Mouse (Mus musculus) activated CD4-positive, CD25-positive, alpha-beta regulatory T cell, adult 4 months (primary cell): ENCODE results near the gene Mapk13. TPM values are rescaled to one million over a fixed set of nuclear protein-coding genes. Genes with fewer than 3 reads are reported as not detected.

Experiments used
- ATAC-seq: one replicate; pipeline ENCODE4 v1.8.0; 2017
- polyA plus RNA-seq, 2 experiments: library from polyadenylated mRNA; unstranded; fragments of 100-300 nt; shearing (Covaris generic); gene quantifications; one replicate each; pipeline ENCODE4 v1.2.1; 2017

Gene Mapk13
- polyA plus RNA-seq, 2 experiments from 2014 or later = not detected

DNA sequence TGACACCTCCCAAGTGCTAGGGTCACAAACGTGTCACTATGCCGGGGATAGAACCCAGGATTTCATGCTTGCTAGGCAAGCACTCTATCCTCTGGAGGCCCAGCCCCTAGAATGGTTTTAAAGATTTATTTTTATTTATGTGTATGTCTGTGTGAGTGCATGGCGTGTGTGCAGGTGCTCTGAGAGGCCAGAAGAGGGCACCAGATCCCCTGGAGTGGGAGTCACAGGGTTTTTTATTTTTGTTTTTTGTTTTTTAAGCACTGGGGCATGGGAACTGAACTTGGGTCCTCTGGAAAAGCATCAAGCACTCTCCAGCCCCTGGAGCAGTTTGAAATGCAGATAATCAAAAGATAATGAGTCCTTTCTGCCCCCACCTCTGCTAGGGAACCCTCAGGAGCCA lies 7.7 kb downstream of the Mapk13 start:
- no peak for ATAC-seq

DNA sequence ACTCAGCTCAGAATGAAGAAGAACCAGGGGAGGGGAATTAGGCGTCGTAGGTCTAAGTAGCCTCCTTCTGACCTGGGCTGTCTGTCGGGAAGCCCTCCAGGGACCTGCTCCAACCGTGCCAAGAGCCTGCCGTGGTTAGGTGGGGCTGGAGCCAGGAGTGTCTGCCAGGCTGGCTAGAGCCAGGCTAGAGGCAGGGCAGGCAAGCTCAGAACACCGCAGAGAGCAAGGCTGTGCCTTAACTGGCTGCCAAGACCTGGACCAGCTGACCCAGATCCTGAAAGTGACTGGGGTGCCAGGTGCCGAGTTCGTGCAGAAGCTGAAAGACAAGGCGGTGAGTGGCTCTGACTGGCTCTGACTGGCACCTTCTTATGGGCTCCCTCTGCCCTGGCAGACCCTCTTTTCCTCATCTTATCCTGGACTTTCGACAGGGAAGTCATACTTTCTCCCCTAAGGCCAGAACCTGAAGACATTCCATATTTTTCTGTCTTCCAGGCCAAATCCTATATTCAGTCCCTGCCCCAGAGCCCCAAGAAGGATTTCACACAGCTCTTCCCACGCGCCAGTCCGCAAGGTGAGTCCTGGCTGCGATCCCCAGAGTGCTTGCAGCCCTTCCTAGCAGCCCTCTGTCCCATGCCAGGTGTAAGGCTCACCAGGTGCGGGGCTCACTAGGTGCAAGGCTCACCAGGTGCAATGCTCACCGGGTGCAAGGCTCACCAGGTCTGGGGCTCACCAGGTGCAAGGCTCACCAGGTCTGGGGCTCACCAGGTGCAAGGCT lies 8.3 kb downstream of the Mapk13 start:
- no peak for ATAC-seq

DNA sequence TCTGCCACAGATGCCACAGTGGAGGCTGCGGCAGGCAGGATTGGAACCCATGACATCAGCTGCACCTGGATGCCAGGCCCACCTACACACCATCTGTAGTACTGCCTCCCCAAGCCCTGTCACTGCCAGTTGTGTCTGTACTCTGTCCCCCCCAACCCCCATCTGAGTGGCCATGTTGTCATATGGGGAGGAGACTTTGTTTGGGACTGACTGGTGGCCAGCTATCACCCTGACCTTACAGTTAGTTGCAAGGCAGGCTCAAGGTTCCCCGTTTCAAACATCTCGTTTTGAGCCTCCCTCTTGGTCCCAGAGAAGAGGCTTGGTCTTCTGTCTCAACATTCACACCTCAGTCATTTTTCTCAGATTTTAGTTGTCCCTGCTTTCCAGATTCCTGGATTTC lies 10.6 kb downstream of the Mapk13 start:
- no peak for ATAC-seq

- peak; percentile 68 for ATAC-seq
These were observed 11.7 kb downstream of the Mapk13 start for GRCm38 (mm10) chr17:28780836-28781235.

DNA sequence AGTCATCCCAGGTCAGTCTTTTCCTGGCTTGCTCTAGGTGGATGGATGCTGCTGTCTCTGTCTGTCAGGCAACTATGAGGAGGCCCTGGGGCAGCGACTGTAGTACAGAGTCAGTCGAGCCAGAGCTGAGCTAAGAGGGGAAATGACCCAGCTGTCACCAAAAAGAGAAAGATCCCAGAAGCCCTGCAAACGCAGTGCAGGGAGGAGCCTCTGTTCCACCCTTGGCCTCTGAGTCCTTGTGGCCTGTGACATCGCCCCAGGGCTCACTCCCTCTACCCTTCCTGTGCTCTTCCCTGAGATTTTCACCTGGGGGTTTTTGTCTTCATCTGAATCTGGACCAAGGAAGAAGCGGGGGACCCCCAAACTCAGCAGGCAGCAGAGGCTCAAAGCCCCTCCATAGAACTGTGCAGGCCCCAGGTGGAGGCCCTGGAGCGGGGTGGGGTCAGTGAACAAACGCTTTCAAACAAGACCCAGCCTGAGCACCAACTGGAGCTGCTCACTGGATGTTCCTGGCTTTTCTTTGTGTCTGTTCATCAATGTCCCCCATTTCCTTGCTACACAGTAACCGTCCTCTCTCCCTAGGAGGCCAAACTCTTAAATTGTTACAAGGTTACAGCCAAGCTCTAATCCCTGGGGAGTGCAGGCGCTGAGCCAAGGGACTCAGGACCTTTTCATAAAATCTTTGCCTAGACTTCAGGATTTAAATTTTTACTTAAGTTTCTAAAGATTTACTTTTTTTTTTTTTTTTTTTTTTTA lies 12.4 kb downstream of the Mapk13 start:
- ATAC-seq = no peak

- no peak for ATAC-seq
These were observed 15.9 kb downstream of the Mapk13 start for GRCm38 (mm10) chr17:28785036-28785435.

GRCm38 (mm10) chr17:28787507-28787906 lies 18.4 kb downstream of the Mapk13 start:
- no peak for ATAC-seq

GRCm38 (mm10) chr17:28797031-28797430 lies 27.9 kb downstream of the Mapk13 start:
- ATAC-seq = no peak

GRCm38 (mm10) chr17:28799291-28800160 lies 30.4 kb downstream of the Mapk13 start:
- ATAC-seq = no peak

GRCm38 (mm10) chr17:28800281-28800670 lies 31.2 kb downstream of the Mapk13 start:
- ATAC-seq = no peak

DNA sequence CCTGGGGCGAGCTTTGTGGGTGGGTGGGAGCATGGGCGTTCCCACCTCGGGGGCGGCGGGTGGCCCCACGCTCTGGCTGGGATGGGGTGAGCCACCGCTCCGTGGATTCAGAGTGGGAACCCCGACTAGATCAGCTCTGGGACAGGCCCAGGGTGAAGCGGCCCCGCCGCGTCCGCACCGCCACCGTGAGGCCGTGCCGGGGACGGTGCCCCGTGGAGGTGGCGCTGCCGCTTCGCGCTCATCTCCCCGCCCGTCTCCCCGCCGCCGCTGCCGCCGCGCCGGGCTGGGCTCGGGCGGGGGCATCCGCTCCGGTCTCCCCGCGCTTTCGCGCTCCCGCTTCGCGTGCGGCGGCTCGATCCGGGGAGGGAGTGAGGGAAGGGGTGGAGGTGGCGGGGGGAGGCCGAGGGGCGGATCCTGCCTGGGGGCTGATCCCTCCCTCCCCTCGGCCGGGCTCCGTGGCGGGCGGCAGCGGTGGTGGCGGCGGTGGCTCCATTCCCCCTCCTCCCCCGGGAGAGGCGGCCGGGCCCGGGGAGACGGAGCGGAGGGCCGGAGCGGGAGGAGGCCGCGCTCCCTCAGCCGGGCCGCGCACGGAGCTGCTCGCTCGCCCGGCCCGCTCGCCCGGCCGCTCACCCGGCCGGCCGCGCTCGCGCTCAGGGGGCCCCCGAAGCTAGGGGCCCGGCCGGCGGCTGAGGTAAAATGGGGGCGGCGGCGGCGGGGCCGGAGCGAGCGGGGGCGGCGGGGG lies 31.7 kb downstream of the Mapk13 start, which contains the start of gene Brpf3:
Gene Brpf3, plus strand, starts transcription at position 420 of the 742 bp plus-strand sequence.
- peak; percentile 26 for ATAC-seq

DNA sequence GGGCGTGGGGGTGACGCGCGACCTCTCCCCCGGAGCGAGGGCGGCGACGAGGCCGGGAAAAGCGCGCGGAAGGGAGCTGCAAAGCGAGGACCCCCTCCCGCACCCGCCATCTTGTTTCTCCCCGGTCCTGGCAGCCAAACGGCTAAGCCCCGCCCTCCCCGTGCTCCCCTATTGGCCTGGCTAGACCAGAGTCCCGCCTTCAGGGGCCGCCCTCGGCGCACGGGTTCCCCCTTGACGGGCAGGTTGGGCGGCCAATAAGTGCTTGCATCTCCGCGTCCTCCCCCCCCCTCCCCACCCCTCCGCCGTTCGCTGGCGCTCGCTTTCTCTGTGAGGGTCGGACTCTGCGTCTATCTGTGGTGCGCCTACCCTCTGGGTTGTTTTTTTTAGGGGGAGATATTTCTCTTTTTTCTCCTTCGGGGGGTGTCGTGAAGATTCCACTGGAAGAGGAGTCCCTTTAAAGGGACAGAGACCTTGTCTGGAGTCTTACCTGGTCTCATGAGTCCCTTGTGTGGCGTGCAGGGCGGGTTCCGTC lies 32.4 kb downstream of the Mapk13 start:
- peak; percentile 97 for ATAC-seq

DNA sequence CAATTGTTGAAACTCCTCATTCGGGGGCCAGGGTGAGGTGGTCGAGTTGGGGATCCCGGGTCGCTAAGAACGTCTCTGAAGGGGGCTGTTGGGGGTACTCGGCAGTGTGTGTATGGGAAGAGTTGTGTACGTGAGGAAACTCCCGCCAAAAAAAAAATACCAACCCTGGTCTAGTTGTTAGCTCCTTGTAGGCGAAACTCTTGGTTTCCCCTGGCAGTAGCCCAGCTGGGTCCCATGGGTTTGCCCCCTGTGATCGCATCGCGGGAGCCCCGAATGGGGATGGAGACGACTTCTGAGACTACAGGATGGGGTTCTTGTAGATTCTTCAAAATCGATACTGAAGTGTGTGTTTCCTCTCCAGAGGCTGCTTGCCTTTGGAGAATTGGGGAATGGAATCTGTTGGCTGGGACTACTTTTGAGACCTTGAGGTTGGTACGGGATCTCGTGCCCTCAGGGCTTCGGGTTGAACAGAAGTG lies 32.9 kb downstream of the Mapk13 start:
- ATAC-seq = no peak

DNA sequence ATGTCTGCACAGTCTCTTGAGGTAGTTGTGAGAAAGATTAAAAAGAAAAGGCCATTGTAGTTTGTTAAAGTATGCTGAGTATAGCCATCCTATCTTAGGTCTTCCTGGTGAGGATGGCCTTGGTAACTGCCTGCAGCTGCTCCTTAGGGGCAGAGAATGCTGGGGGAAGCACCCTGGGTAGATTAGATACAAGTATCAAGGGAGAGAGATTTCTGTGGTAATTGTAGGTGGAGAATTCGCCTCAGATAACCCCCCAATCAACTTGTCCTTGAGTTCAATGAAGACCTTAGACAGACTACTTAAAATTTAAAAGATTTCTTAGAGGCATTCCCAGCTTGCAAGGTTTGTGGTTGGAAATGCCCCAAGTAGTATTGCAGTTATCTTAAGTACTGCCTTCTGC lies 34.2 kb downstream of the Mapk13 start:
- ATAC-seq = no peak

GRCm38 (mm10) chr17:28804973-28805372 lies 35.9 kb downstream of the Mapk13 start:
- ATAC-seq = no peak

DNA sequence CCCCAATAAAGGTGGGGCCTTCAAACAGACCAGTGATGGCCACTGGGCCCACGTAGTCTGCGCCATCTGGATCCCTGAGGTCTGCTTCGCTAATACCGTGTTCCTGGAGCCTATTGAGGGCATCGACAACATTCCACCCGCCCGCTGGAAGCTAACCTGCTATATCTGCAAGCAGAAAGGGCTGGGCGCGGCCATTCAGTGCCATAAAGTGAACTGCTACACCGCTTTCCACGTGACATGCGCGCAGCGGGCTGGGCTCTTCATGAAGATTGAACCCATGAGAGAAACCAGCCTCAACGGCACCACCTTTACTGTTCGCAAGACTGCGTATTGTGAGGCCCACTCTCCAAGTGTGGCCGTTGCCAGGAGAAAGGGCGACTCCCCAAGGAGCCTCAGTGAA lies 37.7 kb downstream of the Mapk13 start:
- no peak for ATAC-seq

GRCm38 (mm10) chr17:28808714-28809113 lies 39.6 kb downstream of the Mapk13 start:
- ATAC-seq = no peak

DNA sequence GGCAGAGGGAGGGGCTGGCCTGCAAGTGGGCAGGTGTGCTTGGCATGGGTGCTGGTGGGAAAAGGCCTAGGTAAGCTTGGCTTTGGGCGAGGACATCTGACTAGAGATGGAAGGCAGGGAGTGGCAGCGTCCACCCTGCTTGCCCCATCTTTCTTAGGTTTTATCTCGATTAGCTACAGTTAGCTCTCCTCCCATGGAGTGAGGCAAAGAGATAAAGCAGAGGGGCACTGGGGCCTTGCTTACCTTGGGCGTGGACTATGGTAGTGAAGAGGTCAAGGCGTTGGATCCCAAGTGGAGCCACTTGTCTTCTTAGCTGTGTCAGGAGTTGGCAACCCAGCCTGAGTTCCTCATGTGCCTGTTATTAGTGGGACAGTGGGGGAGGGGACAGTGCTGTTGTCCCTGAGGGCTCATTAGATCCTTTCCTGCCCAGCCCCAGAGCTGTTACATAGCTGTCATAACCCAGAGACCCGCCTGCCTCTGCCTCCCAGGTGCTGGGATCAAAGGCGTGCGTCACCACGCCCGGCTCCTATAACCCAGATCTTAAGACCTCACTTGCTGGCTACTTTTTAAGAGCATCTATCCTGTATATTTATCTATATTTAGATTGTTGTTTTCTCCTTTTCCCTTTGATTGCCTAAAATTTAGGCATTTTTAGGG lies 40.2 kb downstream of the Mapk13 start:
- no peak for ATAC-seq

DNA sequence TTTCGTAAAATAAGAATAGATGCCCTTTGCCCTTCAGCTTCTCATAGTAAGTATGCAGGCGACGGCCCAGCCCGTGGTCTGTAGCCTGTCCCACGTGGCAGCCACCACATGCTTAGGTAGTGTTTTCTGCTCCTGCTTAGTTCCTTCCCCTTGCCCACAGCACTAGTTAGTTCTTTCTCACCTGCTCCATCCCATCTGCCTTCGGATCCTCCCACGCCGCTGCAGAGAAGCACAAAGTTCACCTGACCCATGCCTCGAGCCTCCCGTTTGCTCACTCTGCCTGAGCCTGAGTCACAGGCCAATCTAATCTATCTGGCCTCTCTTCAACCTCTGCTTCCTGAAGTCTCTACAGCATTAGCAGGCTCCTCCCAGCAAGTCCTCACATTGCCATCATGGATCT lies 43.2 kb downstream of the Mapk13 start:
- no peak for ATAC-seq

GRCm38 (mm10) chr17:28814529-28815097 lies 45.5 kb downstream of the Mapk13 start:
- ATAC-seq = no peak
